Mouse (Mus musculus): ENCODE measurements around the gene Slc26a10. TPM values are rescaled to one million over a fixed set of nuclear protein-coding genes. Genes with fewer than 3 reads are reported as not detected.
A peak's percentile ranks its signal among the peaks of the same experiment; 100 is the strongest.

The Slc26a10 gene
- total RNA-seq, 2 experiments from 2014 or later = 4.1 to 5.4 TPM

- Histone ChIP-seq H3K4me3 (no peak overlapping the region), H3K27ac (no peak overlapping the region)
- no peak for TF ChIP-seq CTCF (IDR thresholded peaks at IDR 0.05)
- intact Hi-C loops (cut with DNase I) = no loop called here
- no peak for DNase-seq
Observed at GRCm38 (mm10) chr10:127127711-127128279, 52.6 kb downstream of the Slc26a10 start.

GRCm38 (mm10) chr10:127126579-127126978 lies 53.9 kb downstream of the Slc26a10 start:
- Histone ChIP-seq H3K27ac (no peak overlapping the region), H3K4me3 (no peak overlapping the region)
- no peak for TF ChIP-seq CTCF (IDR thresholded peaks at IDR 0.05)
- intact Hi-C loops (cut with DNase I) = no loop called here
- DNase-seq = no peak

GRCm38 (mm10) chr10:127125210-127126001 lies 55.0 kb downstream of the Slc26a10 start:
- TF ChIP-seq CTCF (IDR thresholded peaks at IDR 0.05) = peak; percentile 28; the same call in 1 of the 2 replicates
- intact Hi-C loops (cut with DNase I) = no loop called here

GRCm38 (mm10) chr10:127123436-127123805 lies 57.0 kb downstream of the Slc26a10 start:
- intact Hi-C loops (cut with DNase I) = loop anchor here (5.0 kb wide), 1 partner anchor 44 kb away; the partner anchor contains the start of gene B4galnt1
- Histone ChIP-seq H3K4me3 (no peak overlapping the region), H3K27ac (no peak overlapping the region)
- TF ChIP-seq CTCF (IDR thresholded peaks at IDR 0.05) = peak; percentile 80
- DNase-seq = peak; percentile 67

More at GRCm38 (mm10) chr10:127125210-127126001, 55.0 kb downstream of the Slc26a10 start:
- Histone ChIP-seq H3K4me3 (no peak overlapping the region), H3K27ac (no peak overlapping the region)
- DNase-seq = no peak

GRCm38 (mm10) chr10:127122784-127123435 lies 57.5 kb downstream of the Slc26a10 start:
- Histone ChIP-seq H3K4me3 (no peak overlapping the region), H3K27ac (no peak overlapping the region)
- no peak for TF ChIP-seq CTCF (IDR thresholded peaks at IDR 0.05)
- intact Hi-C loops (cut with DNase I) = loop anchor here (5.0 kb wide), 1 partner anchor 44 kb away; the partner anchor contains the start of gene B4galnt1
- no peak for DNase-seq

GRCm38 (mm10) chr10:127122018-127122417 lies 58.4 kb downstream of the Slc26a10 start:
- no peak for DNase-seq
- intact Hi-C loops (cut with DNase I) = loop anchor here (5.0 kb wide), 1 partner anchor 45 kb away; the partner anchor contains the start of gene B4galnt1
- Histone ChIP-seq H3K27ac (no peak overlapping the region), H3K4me3 (no peak overlapping the region)
- no peak for TF ChIP-seq CTCF (IDR thresholded peaks at IDR 0.05)

Other genes starting within 250 kb of the Slc26a10 start
- gene Ctdsp2, start 201.9 kb downstream of the Slc26a10 start, total RNA-seq (2021) = 10 to 100 TPM; 94.0 to 99.2 TPM
- gene Avil, start 179.9 kb downstream of the Slc26a10 start, total RNA-seq (2021) = 1 to 10 TPM; 3.2 to 5.7 TPM
- 10 to 100 TPM; 15.0 to 28.8 TPM for gene Tsfm, start 149.8 kb downstream of the Slc26a10 start, total RNA-seq (2021)
- gene Mettl1, start 139.2 kb downstream of the Slc26a10 start, total RNA-seq (2021) = 10 to 100 TPM in 1 of 2 experiments, 1 to 10 TPM in 1; 9.5 to 10.5 TPM
- under 1 TPM; 0.08 TPM for gene Eef1akmt3, start 139.1 kb downstream of the Slc26a10 start, total RNA-seq (2021)
- gene Cyp27b1, start 132.4 kb downstream of the Slc26a10 start, total RNA-seq (2021) = under 1 TPM in 1 of 2 experiments, not detected in 1; 0.11 TPM
- 1 to 10 TPM in 1 of 2 experiments, under 1 TPM in 1; 0.45 to 1.2 TPM for gene March9, start 120.5 kb downstream of the Slc26a10 start, total RNA-seq (2021)
- 10 to 100 TPM; 33.5 to 40.5 TPM for gene Cdk4, start 117.1 kb downstream of the Slc26a10 start, total RNA-seq (2021)
- 10 to 100 TPM; 21.6 to 29.9 TPM for gene Tspan31, start 110.4 kb downstream of the Slc26a10 start, total RNA-seq (2021)
- gene Agap2, start 105.4 kb downstream of the Slc26a10 start, total RNA-seq (2021) = 1 to 10 TPM; 1.6 TPM
- gene Os9, start 59.5 kb downstream of the Slc26a10 start, total RNA-seq (2021) = 10 to 100 TPM; 10.9 to 15.1 TPM
- gene B4galnt1, start 15.4 kb downstream of the Slc26a10 start, total RNA-seq (2021) = under 1 TPM; 0.66 to 0.89 TPM
- gene Arhgef25, start 9.4 kb upstream of the Slc26a10 start, total RNA-seq (2021) = 1 to 10 TPM; 8.5 to 8.8 TPM
- gene Dtx3, start 15.1 kb upstream of the Slc26a10 start, total RNA-seq (2021) = 10 to 100 TPM; 20.8 to 25.6 TPM
- 1 to 10 TPM; 7.6 to 7.9 TPM for gene Pip4k2c, start 30.9 kb upstream of the Slc26a10 start, total RNA-seq (2021)
- under 1 TPM; 0.10 to 0.20 TPM for gene Kif5a, start 82.7 kb upstream of the Slc26a10 start, total RNA-seq (2021)
- gene Dctn2, start 85.7 kb upstream of the Slc26a10 start, total RNA-seq (2021) = 10 to 100 TPM; 91.3 to 98.3 TPM
- 10 to 100 TPM; 16.2 to 18.7 TPM for gene Mbd6, start 108.4 kb upstream of the Slc26a10 start, total RNA-seq (2021)
- gene Mars, start 131.1 kb upstream of the Slc26a10 start, total RNA-seq (2021) = 10 to 100 TPM; 69.0 to 71.4 TPM
- gene Arhgap9, start 141.3 kb upstream of the Slc26a10 start, total RNA-seq (2021) = under 1 TPM; 0.89 to 0.99 TPM
- 1 to 10 TPM in 1 of 2 experiments, under 1 TPM in 1; 0.70 to 1.2 TPM for gene Gli1, start 161.3 kb upstream of the Slc26a10 start, total RNA-seq (2021)
- gene Inhbe, start 173.8 kb upstream of the Slc26a10 start, total RNA-seq (2021) = not detected
- not detected for gene Inhbc, start 189.8 kb upstream of the Slc26a10 start, total RNA-seq (2021)
- gene R3hdm2, start 199.7 kb upstream of the Slc26a10 start, total RNA-seq (2021) = 100 to 1,000 TPM; 118 to 153 TPM